Mouse (Mus musculus) cortical plate, adult 2 months (tissue): ENCODE data around the gene Abcb8.

Source experiments
- CTCF ChIP-seq: fragments of 200-500 bp; IDR thresholded peaks from 2 replicates; pipeline ENCODE4 v1.5.1; 2011; ENCODE audit warnings: mild to moderate bottlenecking, control low read depth, low read length; ENCODE audit not compliant: insufficient read depth; ENCODE audit errors: extremely low read depth
- POLR2A ChIP-seq: fragments of 200-500 bp; IDR thresholded peaks from 2 replicates; pipeline ENCODE4 v1.6.1; 2011; ENCODE audit warnings: mild to moderate bottlenecking, low read length, control low read depth; ENCODE audit not compliant: insufficient read depth; ENCODE audit errors: extremely low read depth

- no peak for TF ChIP-seq POLR2A
- no peak for TF ChIP-seq CTCF
Observed at GRCm38 (mm10) chr5:24364061-24364460, 29.4 kb upstream of the Abcb8 start.
